Mouse (Mus musculus) erythroid progenitor cell, adult 5-6 weeks (primary cell): ENCODE data around the gene Ldlrad3. TPM values are rescaled to one million over a fixed set of nuclear protein-coding genes. Genes with fewer than 3 reads are reported as not detected.

Source experiments
- ATAC-seq: replicated peaks from 2 replicates; pipeline ENCODE4 v1.8.0; 2016; ENCODE audit warnings: moderate number of reproducible peaks, mild to moderate bottlenecking, moderate TSS enrichment, inconsistent platforms; ENCODE audit not compliant: poor library complexity, low FRiP score, severe bottlenecking
- total RNA-seq, 2 experiments: library from RNA; stranded (forward) in 1 of 2; stranded (reverse) in 1 of 2; fragments of 150-400 nt in 1 of 2; fragments of 186-747, 209-891 nt in 1 of 2; gene quantifications; 2 replicates each; pipeline versions ENCODE4 v1.2.3 to v1.2.4; 2015 to 2017; ENCODE audit warnings: low replicate concordance in 2 of 2

The Ldlrad3 gene
- total RNA-seq, 2 experiments from 2014 or later, result 2.2 to 8.8 TPM

- no peak for ATAC-seq
Measured at GRCm38 (mm10) chr2:102021371-102022084, 164.7 kb downstream of the Ldlrad3 start.

GRCm38 (mm10) chr2:102020546-102020945 is 165.6 kb downstream of the Ldlrad3 start:
- ATAC-seq, result no peak

- no peak for ATAC-seq
Measured at GRCm38 (mm10) chr2:102014538-102015113, 171.6 kb downstream of the Ldlrad3 start.

- ATAC-seq, result no peak
Measured at GRCm38 (mm10) chr2:102011311-102011975, 174.7 kb downstream of the Ldlrad3 start.

- ATAC-seq, result no peak
Measured at GRCm38 (mm10) chr2:102009766-102010265, 176.4 kb downstream of the Ldlrad3 start.

- ATAC-seq, result no peak
Measured at GRCm38 (mm10) chr2:102006143-102006542, 180.0 kb downstream of the Ldlrad3 start.

- no peak for ATAC-seq
Measured at GRCm38 (mm10) chr2:102005377-102006007, 180.7 kb downstream of the Ldlrad3 start.

- ATAC-seq, result no peak
Measured at GRCm38 (mm10) chr2:102003776-102004264, 182.4 kb downstream of the Ldlrad3 start.

GRCm38 (mm10) chr2:102002974-102003775 is 183.0 kb downstream of the Ldlrad3 start:
- ATAC-seq, result no peak

- ATAC-seq, result no peak
Measured at GRCm38 (mm10) chr2:102002408-102002973, 183.7 kb downstream of the Ldlrad3 start.

- ATAC-seq, result no peak
Measured at GRCm38 (mm10) chr2:102001661-102002060, 184.5 kb downstream of the Ldlrad3 start.

GRCm38 (mm10) chr2:101998911-101999572 is 187.1 kb downstream of the Ldlrad3 start:
- no peak for ATAC-seq

GRCm38 (mm10) chr2:101997013-101997412 is 189.2 kb downstream of the Ldlrad3 start:
- no peak for ATAC-seq

- no peak for ATAC-seq
Measured at GRCm38 (mm10) chr2:101992574-101993310, 193.4 kb downstream of the Ldlrad3 start.

GRCm38 (mm10) chr2:101991726-101992125 is 194.5 kb downstream of the Ldlrad3 start:
- no peak for ATAC-seq

GRCm38 (mm10) chr2:101986344-101987087 is 199.7 kb downstream of the Ldlrad3 start:
- ATAC-seq, result no peak

- ATAC-seq, result no peak
Measured at GRCm38 (mm10) chr2:101983853-101984543, 202.2 kb downstream of the Ldlrad3 start.
